11 mouse cellular contexts compared by ENCODE assay signal in the genomic region with DNA sequence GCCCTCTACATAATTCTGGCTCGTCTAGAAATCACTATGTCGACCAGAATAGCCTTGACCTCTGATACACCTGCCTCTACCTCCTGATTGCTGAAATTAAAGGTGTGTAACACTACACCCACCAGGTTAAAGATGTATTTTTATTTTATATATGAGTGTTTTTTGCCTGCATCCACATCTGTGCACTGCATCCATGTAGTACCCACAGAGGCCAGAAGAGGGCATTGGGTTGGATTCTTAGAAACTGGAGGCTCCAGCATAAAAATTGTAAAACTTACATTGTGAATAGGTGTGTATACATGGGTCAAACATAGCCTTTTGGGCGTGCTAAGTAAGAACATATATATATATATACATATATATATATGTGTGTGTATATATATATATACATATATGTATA. TPM values are rescaled to one million over a fixed set of nuclear protein-coding genes. Genes with fewer than 3 reads are reported as not detected.
A peak's percentile ranks its signal among the peaks of the same experiment; 100 is the strongest.
DNase-seq lines count a peak whose midpoint lies in the region; ATAC-seq lines count a peak whose summit lies in the region.
"Had no signal": no experiment of that assay in that cellular context is flagged by ENCODE, and none has a peak within 500 bp of the region (broad histone marks: within the 10 kb centered on the region; RNA-seq: fewer than 3 reads in every experiment).

No protein-coding gene starts in this region.

- 47% methylated on average over 3 of the region's 3 CpGs for WGBS in embryonic facial prominence, embryonic 11.5 days
- 59% methylated on average over 3 of the region's 3 CpGs for WGBS in embryonic facial prominence, embryonic 10.5 days

- peak; percentile 40 for DNase-seq in embryonic facial prominence, embryonic 11.5 days (ENCODE audit: low spot score)
- DNase-seq in embryonic facial prominence, embryonic 10.5 days (ENCODE audit: low spot score): no peak
- peak; percentile 53 to 59 for DNase-seq in layer of hippocampus, postnatal 10 days (ENCODE audit: low spot score in 2 of 2)
- DNase-seq in layer of hippocampus, adult 9-11 months: no peak
- peak; percentile 19 for DNase-seq in 416B (ENCODE audit: low read depth)
- DNase-seq in brain, adult 2 months (ENCODE audit: low read depth, low spot score): peak; percentile 33
- no peak for DNase-seq in gastrocnemius, postnatal 14 days
- no peak for DNase-seq in ovary, postnatal 10 days (ENCODE audit: low spot score)
- DNase-seq: right cerebral cortex, adult 18-20 months had no signal

- H3K27me3 ChIP-seq in embryonic facial prominence, embryonic 11.5 days (ENCODE audit: control insufficient read depth, insufficient read depth, low read length): no peaks in the 10 kb centered on the region
- no peaks in the 10 kb centered on the region for H3K27me3 ChIP-seq in embryonic facial prominence, embryonic 10.5 days (replicated peaks; ENCODE audit: low read depth, poor library complexity, severe bottlenecking)
- H3K27me3 ChIP-seq: embryonic facial prominence, embryonic 15.5 days; hindbrain, embryonic 15.5 days had no signal

- intact Hi-C loops in gastrocnemius, postnatal 14 days (cut with DNase I; ENCODE audit: low total_unique reads): no loop called here

- H3K4me2 ChIP-seq in embryonic facial prominence, embryonic 11.5 days (ENCODE audit: low read depth, low read length): no peak overlapping the region
- H3K4me2 ChIP-seq: embryonic facial prominence, embryonic 15.5 days; hindbrain, embryonic 15.5 days had no signal

- H3K9ac ChIP-seq in embryonic facial prominence, embryonic 11.5 days (replicated peaks; ENCODE audit: low read length): no peak overlapping the region
- H3K9ac ChIP-seq: embryonic facial prominence, embryonic 15.5 days; hindbrain, embryonic 15.5 days had no signal

- ATAC-seq in embryonic facial prominence, embryonic 11.5 days (replicated peaks; ENCODE audit: insufficient number of reproducible peaks, low FRiP score, low TSS enrichment, low read depth): no peak

- no peak overlapping the region for H3K4me3 ChIP-seq in embryonic facial prominence, embryonic 11.5 days (ENCODE audit: low read depth, low read length)
- H3K4me3 ChIP-seq in embryonic facial prominence, embryonic 10.5 days: no peak overlapping the region
- H3K4me3 ChIP-seq: embryonic facial prominence, embryonic 15.5 days; hindbrain, embryonic 15.5 days had no signal

- no peaks in the 10 kb centered on the region for H3K4me1 ChIP-seq in embryonic facial prominence, embryonic 11.5 days (ENCODE audit: control insufficient read depth, insufficient read depth, low read length)
- H3K4me1 ChIP-seq in embryonic facial prominence, embryonic 10.5 days: no peaks in the 10 kb centered on the region

- no peaks in the 10 kb centered on the region for H3K36me3 ChIP-seq in embryonic facial prominence, embryonic 11.5 days (replicated peaks; ENCODE audit: control insufficient read depth, insufficient read depth, low read depth, low read length)
- no peaks in the 10 kb centered on the region for H3K36me3 ChIP-seq in embryonic facial prominence, embryonic 10.5 days (replicated peaks)
- H3K36me3 ChIP-seq: embryonic facial prominence, embryonic 15.5 days; hindbrain, embryonic 15.5 days had no signal

- H3K9me3 ChIP-seq in embryonic facial prominence, embryonic 11.5 days (replicated peaks; ENCODE audit: control insufficient read depth, low read length): no peaks in the 10 kb centered on the region
- H3K9me3 ChIP-seq in embryonic facial prominence, embryonic 10.5 days: no peaks in the 10 kb centered on the region
- H3K9me3 ChIP-seq: embryonic facial prominence, embryonic 15.5 days; hindbrain, embryonic 15.5 days had no signal

- no peak overlapping the region for H3K27ac ChIP-seq in embryonic facial prominence, embryonic 11.5 days (replicated peaks; ENCODE audit: low read depth, low read length)
- H3K27ac ChIP-seq in embryonic facial prominence, embryonic 10.5 days (replicated peaks): no peak overlapping the region
- H3K27ac ChIP-seq: embryonic facial prominence, embryonic 15.5 days; hindbrain, embryonic 15.5 days had no signal

RNA-seq across cellular contexts. Expression of a gene that starts 33.0 kb away (rescaled TPM):
- polyA plus RNA-seq in embryonic facial prominence, embryonic 11.5 days (2014; fragmentation: Nextera tagmentation; extraction: Ambion mirVana): 9.6 and 10.1 TPM in 2 replicates
- 24.8 and 28.6 TPM in 2 replicates for polyA plus RNA-seq in embryonic facial prominence, embryonic 10.5 days (2016; fragmentation: Nextera tagmentation; extraction: Ambion mirVana)
- total RNA-seq in layer of hippocampus, postnatal 10 days (2021): 10 to 100 TPM; 87.8 to 89.8 TPM
- 1 to 10 TPM; 2.1 to 3.8 TPM for total RNA-seq in gastrocnemius, postnatal 14 days (2021)

RNA-seq across cellular contexts. Expression of a gene that starts 33.6 kb away (rescaled TPM):
- polyA plus RNA-seq in embryonic facial prominence, embryonic 11.5 days (2014; fragmentation: Nextera tagmentation; extraction: Ambion mirVana): not detected in 2 replicates
- not detected in 2 replicates for polyA plus RNA-seq in embryonic facial prominence, embryonic 10.5 days (2016; fragmentation: Nextera tagmentation; extraction: Ambion mirVana)
- total RNA-seq in layer of hippocampus, postnatal 10 days (2021): not detected
- total RNA-seq in gastrocnemius, postnatal 14 days (2021): not detected
- polyA plus RNA-seq: embryonic facial prominence, embryonic 15.5 days; hindbrain, embryonic 15.5 days had no signal

RNA-seq across cellular contexts. Expression of a gene that starts 45.8 kb away (rescaled TPM):
- 880 and 898 TPM in 2 replicates for polyA plus RNA-seq in embryonic facial prominence, embryonic 11.5 days (2014; fragmentation: Nextera tagmentation; extraction: Ambion mirVana)
- 784 and 812 TPM in 2 replicates for polyA plus RNA-seq in embryonic facial prominence, embryonic 10.5 days (2016; fragmentation: Nextera tagmentation; extraction: Ambion mirVana)
- 100 to 1,000 TPM; 331 to 333 TPM for total RNA-seq in layer of hippocampus, postnatal 10 days (2021)
- 100 to 1,000 TPM; 184 to 190 TPM for total RNA-seq in gastrocnemius, postnatal 14 days (2021)

RNA-seq across cellular contexts. Expression of a gene that starts 45.9 kb away (rescaled TPM):
- 13.3 and 15.3 TPM in 2 replicates for polyA plus RNA-seq in embryonic facial prominence, embryonic 11.5 days (2014; fragmentation: Nextera tagmentation; extraction: Ambion mirVana)
- polyA plus RNA-seq in embryonic facial prominence, embryonic 10.5 days (2016; fragmentation: Nextera tagmentation; extraction: Ambion mirVana): 11.8 and 13.3 TPM in 2 replicates
- total RNA-seq in layer of hippocampus, postnatal 10 days (2021): 1 to 10 TPM; 6.1 to 7.3 TPM
- 1 to 10 TPM; 7.3 to 7.8 TPM for total RNA-seq in gastrocnemius, postnatal 14 days (2021)

RNA-seq across cellular contexts. Expression of a gene that starts 54.3 kb away (rescaled TPM):
- polyA plus RNA-seq in embryonic facial prominence, embryonic 11.5 days (2014; fragmentation: Nextera tagmentation; extraction: Ambion mirVana): 26.3 and 27.2 TPM in 2 replicates
- 35.9 and 36.7 TPM in 2 replicates for polyA plus RNA-seq in embryonic facial prominence, embryonic 10.5 days (2016; fragmentation: Nextera tagmentation; extraction: Ambion mirVana)
- total RNA-seq in layer of hippocampus, postnatal 10 days (2021): 10 to 100 TPM; 28.5 to 29.9 TPM
- 1 to 10 TPM; 7.4 to 7.5 TPM for total RNA-seq in gastrocnemius, postnatal 14 days (2021)

Comparison
In these comparisons a context has a peak if more than half of its experiments do, and no peak if none do; other contexts are left out.
1. DNase-seq: peak in embryonic facial prominence, embryonic 11.5 days (single experiment), layer of hippocampus, postnatal 10 days (2 of 2), 416B (single experiment) and brain, adult 2 months (single experiment); none in embryonic facial prominence, embryonic 10.5 days (single experiment), layer of hippocampus, adult 9-11 months (single experiment), gastrocnemius, postnatal 14 days (single experiment) and ovary, postnatal 10 days (single experiment).
2. RNA of a gene that starts 33.0 kb away (total RNA-seq): 87.8 to 89.8 TPM in layer of hippocampus, postnatal 10 days; 2.1 to 3.8 TPM in gastrocnemius, postnatal 14 days; every median in the first group is over 10 times any median in the second.